Mouse (Mus musculus) monocyte, adult 59 days (primary cell): ENCODE measurements around the gene Slc9a9. TPM values are rescaled to one million over a fixed set of nuclear protein-coding genes. Genes with fewer than 3 reads are reported as not detected.

Experiments used
- total RNA-seq, 2 experiments: library from RNA; stranded (reverse); gene quantifications; one replicate each; pipeline ENCODE4 v1.2.4; 2023

Slc9a9 gene
- 10 to 100 TPM; 54.3 to 57.1 TPM for total RNA-seq

GRCm38 (mm10) chr9:94669791-94670577, at the start of gene Slc9a9:
Slc9a9 (plus strand) TSS chr9:94669909.

Other genes starting within 250 kb of the Slc9a9 start
- 10 to 100 TPM; 11.7 to 14.0 TPM for gene 1190002N15Rik, start 131.8 kb upstream of the Slc9a9 start, total RNA-seq